Mouse (Mus musculus) liver, adult 2 months (tissue): Measurements from ENCODE around the gene Erich6.
"Not testable (repeated sequence)": the region's sequence is repeated elsewhere in the genome, so short reads cannot be mapped to it uniquely, and the experiment has no call there.

ENCODE experiments used
- CTCF ChIP-seq: fragments of 200-500 bp; IDR thresholded peaks from 2 replicates; pipeline ENCODE4 v1.5.1; 2011; ENCODE audit warnings: low read depth, low read length, control low read depth
- POLR2A ChIP-seq: fragments of 200-500 bp; IDR thresholded peaks from 2 replicates; pipeline ENCODE4 v1.6.1; 2011; ENCODE audit warnings: low read length, control low read depth; ENCODE audit not compliant: insufficient read depth; ENCODE audit errors: extremely low read depth

- TF ChIP-seq CTCF, POLR2A: not testable (repeated sequence)
Measured at GRCm38 (mm10) chr3:58590544-58590943, 46.5 kb downstream of the Erich6 start.
